Mouse (Mus musculus): ENCODE measurements around the gene Vps29. TPM values are rescaled to one million over a fixed set of nuclear protein-coding genes. Genes with fewer than 3 reads are reported as not detected.

Gene Vps29
- polyA plus RNA-seq, 1 experiment, result 105 TPM

- Histone ChIP-seq H3K27ac (ENCODE audit: insufficient read depth, low read length) (no peak overlapping the region), H3K36me3 (ENCODE audit: control insufficient read depth, insufficient read depth, low read length, poor library complexity, severe bottlenecking) (no peaks in the 10 kb centered on the region)
These were observed 37.1 kb downstream of the Vps29 start for GRCm38 (mm10) chr5:122391178-122391785.

GRCm38 (mm10) chr5:122391786-122392180, 37.6 kb downstream of the Vps29 start, which contains the start of gene Arpc3:
Arpc3 (plus strand) TSS chr5:122391878.
- H3K27me3 ChIP-seq (ENCODE audit: control insufficient read depth, insufficient read depth, low read length, poor library complexity, severe bottlenecking), result no peaks in the 10 kb centered on the region
- H3K9me3 ChIP-seq (replicated peaks; ENCODE audit: control insufficient read depth, insufficient read depth, low read length, poor library complexity, severe bottlenecking), result no peaks in the 10 kb centered on the region
- H3K9ac ChIP-seq (ENCODE audit: low read depth, poor library complexity, severe bottlenecking), result peak within 1 kb of the TSS; percentile 71
- H3K27ac ChIP-seq (ENCODE audit: insufficient read depth, low read length), result no peak within 1 kb of the TSS
- H3K4me3 ChIP-seq (ENCODE audit: low read depth, low read length), result peak within 1 kb of the TSS; percentile 86
- H3K4me1 ChIP-seq (ENCODE audit: control insufficient read depth, insufficient read depth, low read length), result no peaks in the 10 kb centered on the region
- H3K36me3 ChIP-seq (ENCODE audit: control insufficient read depth, insufficient read depth, low read length, poor library complexity, severe bottlenecking), result no peaks in the 10 kb centered on the region
- no peak for TF ChIP-seq POLR2A (IDR thresholded peaks at IDR 0.05; ENCODE audit: insufficient read depth, low read length)
- TF ChIP-seq CTCF (IDR thresholded peaks at IDR 0.05; ENCODE audit: low read depth, low read length), result peak; percentile 93

More at GRCm38 (mm10) chr5:122391178-122391785, 37.1 kb downstream of the Vps29 start:
- Histone ChIP-seq H3K4me3 (ENCODE audit: low read depth, low read length) (no peak overlapping the region), H3K4me1 (ENCODE audit: control insufficient read depth, insufficient read depth, low read length) (no peaks in the 10 kb centered on the region), H3K9me3 (replicated peaks; ENCODE audit: control insufficient read depth, insufficient read depth, low read length, poor library complexity, severe bottlenecking) (no peaks in the 10 kb centered on the region), H3K27me3 (ENCODE audit: control insufficient read depth, insufficient read depth, low read length, poor library complexity, severe bottlenecking) (no peaks in the 10 kb centered on the region), H3K9ac (ENCODE audit: low read depth, poor library complexity, severe bottlenecking) (no peak overlapping the region)
- TF ChIP-seq POLR2A (IDR thresholded peaks at IDR 0.05; ENCODE audit: insufficient read depth, low read length) (no peak), EP300 (IDR thresholded peaks at IDR 0.05; ENCODE audit: insufficient read depth, low read depth, low read length) (no peak), CTCF (IDR thresholded peaks at IDR 0.05; ENCODE audit: low read depth, low read length) (no peak)

- Histone ChIP-seq H3K27ac (ENCODE audit: insufficient read depth, low read length) (no peak overlapping the region), H3K4me3 (ENCODE audit: low read depth, low read length) (peak overlapping the region; percentile 86), H3K27me3 (ENCODE audit: control insufficient read depth, insufficient read depth, low read length, poor library complexity, severe bottlenecking) (no peaks in the 10 kb centered on the region), H3K4me1 (ENCODE audit: control insufficient read depth, insufficient read depth, low read length) (no peaks in the 10 kb centered on the region), H3K9ac (ENCODE audit: low read depth, poor library complexity, severe bottlenecking) (peak overlapping the region; percentile 71), H3K9me3 (replicated peaks; ENCODE audit: control insufficient read depth, insufficient read depth, low read length, poor library complexity, severe bottlenecking) (no peaks in the 10 kb centered on the region), H3K36me3 (ENCODE audit: control insufficient read depth, insufficient read depth, low read length, poor library complexity, severe bottlenecking) (no peaks in the 10 kb centered on the region)
- TF ChIP-seq EP300 (IDR thresholded peaks at IDR 0.05; ENCODE audit: insufficient read depth, low read depth, low read length) (no peak), CTCF (IDR thresholded peaks at IDR 0.05; ENCODE audit: low read depth, low read length) (no peak), POLR2A (IDR thresholded peaks at IDR 0.05; ENCODE audit: insufficient read depth, low read length) (no peak)
These were observed 38.2 kb downstream of the Vps29 start for GRCm38 (mm10) chr5:122392227-122393004.

- Histone ChIP-seq H3K4me1 (ENCODE audit: control insufficient read depth, insufficient read depth, low read length) (no peaks in the 10 kb centered on the region), H3K36me3 (ENCODE audit: control insufficient read depth, insufficient read depth, low read length, poor library complexity, severe bottlenecking) (no peaks in the 10 kb centered on the region), H3K9ac (ENCODE audit: low read depth, poor library complexity, severe bottlenecking) (no peak overlapping the region), H3K9me3 (replicated peaks; ENCODE audit: control insufficient read depth, insufficient read depth, low read length, poor library complexity, severe bottlenecking) (no peaks in the 10 kb centered on the region), H3K4me3 (ENCODE audit: low read depth, low read length) (no peak overlapping the region), H3K27ac (ENCODE audit: insufficient read depth, low read length) (no peak overlapping the region), H3K27me3 (ENCODE audit: control insufficient read depth, insufficient read depth, low read length, poor library complexity, severe bottlenecking) (no peaks in the 10 kb centered on the region)
- TF ChIP-seq POLR2A (IDR thresholded peaks at IDR 0.05; ENCODE audit: insufficient read depth, low read length), result no peak
- peak; percentile 70 for TF ChIP-seq CTCF (IDR thresholded peaks at IDR 0.05; ENCODE audit: low read depth, low read length)
- no peak for TF ChIP-seq EP300 (IDR thresholded peaks at IDR 0.05; ENCODE audit: insufficient read depth, low read depth, low read length)
These were observed 39.7 kb downstream of the Vps29 start for GRCm38 (mm10) chr5:122393887-122394286.

- TF ChIP-seq EP300 (IDR thresholded peaks at IDR 0.05; ENCODE audit: insufficient read depth, low read depth, low read length) (no peak), POLR2A (IDR thresholded peaks at IDR 0.05; ENCODE audit: insufficient read depth, low read length) (no peak), CTCF (IDR thresholded peaks at IDR 0.05; ENCODE audit: low read depth, low read length) (no peak)
- H3K4me1 ChIP-seq (ENCODE audit: control insufficient read depth, insufficient read depth, low read length), result no peaks in the 10 kb centered on the region
- no peaks in the 10 kb centered on the region for H3K9me3 ChIP-seq (replicated peaks; ENCODE audit: control insufficient read depth, insufficient read depth, low read length, poor library complexity, severe bottlenecking)
- H3K27me3 ChIP-seq (ENCODE audit: control insufficient read depth, insufficient read depth, low read length, poor library complexity, severe bottlenecking), result no peaks in the 10 kb centered on the region
- H3K4me3 ChIP-seq (ENCODE audit: low read depth, low read length), result no peak overlapping the region
- H3K27ac ChIP-seq (ENCODE audit: insufficient read depth, low read length), result no peak overlapping the region
- no peaks in the 10 kb centered on the region for H3K36me3 ChIP-seq (ENCODE audit: control insufficient read depth, insufficient read depth, low read length, poor library complexity, severe bottlenecking)
- H3K9ac ChIP-seq (ENCODE audit: low read depth, poor library complexity, severe bottlenecking), result no peak overlapping the region
These were observed 42.6 kb downstream of the Vps29 start for GRCm38 (mm10) chr5:122396791-122397190.

GRCm38 (mm10) chr5:122397495-122397894, 43.3 kb downstream of the Vps29 start:
- no peak for TF ChIP-seq CTCF (IDR thresholded peaks at IDR 0.05; ENCODE audit: low read depth, low read length)
- no peak for TF ChIP-seq POLR2A (IDR thresholded peaks at IDR 0.05; ENCODE audit: insufficient read depth, low read length)
- no peak for TF ChIP-seq EP300 (IDR thresholded peaks at IDR 0.05; ENCODE audit: insufficient read depth, low read depth, low read length)
- Histone ChIP-seq H3K4me1 (ENCODE audit: control insufficient read depth, insufficient read depth, low read length) (no peaks in the 10 kb centered on the region), H3K4me3 (ENCODE audit: low read depth, low read length) (no peak overlapping the region), H3K9ac (ENCODE audit: low read depth, poor library complexity, severe bottlenecking) (no peak overlapping the region), H3K9me3 (replicated peaks; ENCODE audit: control insufficient read depth, insufficient read depth, low read length, poor library complexity, severe bottlenecking) (no peaks in the 10 kb centered on the region), H3K36me3 (ENCODE audit: control insufficient read depth, insufficient read depth, low read length, poor library complexity, severe bottlenecking) (no peaks in the 10 kb centered on the region), H3K27me3 (ENCODE audit: control insufficient read depth, insufficient read depth, low read length, poor library complexity, severe bottlenecking) (no peaks in the 10 kb centered on the region), H3K27ac (ENCODE audit: insufficient read depth, low read length) (no peak overlapping the region)

Measured in ES-Bruce4 (cell line).